Mouse (Mus musculus): ENCODE measurements at regions not wholly inside any gene's neighbourhood (a gene's known extent, or its start where the extent isn't known, plus 50 kb on each side); places are given as distances from the start of the nearest gene placed in this dataset.
A peak's percentile ranks its signal among the peaks of the same experiment; 100 is the strongest.

DNA sequence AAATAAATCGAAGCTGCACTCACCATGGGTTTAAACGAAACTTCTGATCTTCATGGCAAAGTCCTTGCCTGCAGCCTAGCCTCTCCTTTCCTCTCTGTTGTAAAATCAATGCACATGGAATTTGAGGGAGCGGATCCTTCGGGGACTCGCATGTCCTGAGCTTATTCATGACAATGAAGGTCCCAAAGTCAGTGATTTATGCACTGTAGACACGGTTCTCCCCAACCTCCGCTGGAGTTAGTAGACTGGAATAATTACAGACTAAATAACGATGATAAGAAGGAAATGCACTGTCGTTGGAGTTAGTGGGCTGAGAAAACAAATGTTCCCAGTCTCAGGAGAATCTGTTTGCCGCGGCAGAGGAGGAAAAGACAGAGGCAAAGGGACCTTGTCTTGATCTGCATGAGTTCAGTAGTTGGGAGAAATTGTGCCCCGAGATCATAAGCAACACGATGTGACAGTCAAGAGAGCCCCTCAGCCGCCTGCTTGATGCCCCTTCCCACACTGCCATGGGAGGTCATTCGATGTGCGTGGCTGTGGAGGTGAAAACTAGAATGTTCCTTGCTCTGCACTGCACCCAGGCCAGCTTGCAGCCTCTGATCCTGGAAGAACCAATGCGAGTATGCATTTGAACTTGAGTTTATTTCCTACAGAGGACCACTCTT lies 116.1 kb upstream of the Prox1 start:
- DNase-seq, result no peak

DNA sequence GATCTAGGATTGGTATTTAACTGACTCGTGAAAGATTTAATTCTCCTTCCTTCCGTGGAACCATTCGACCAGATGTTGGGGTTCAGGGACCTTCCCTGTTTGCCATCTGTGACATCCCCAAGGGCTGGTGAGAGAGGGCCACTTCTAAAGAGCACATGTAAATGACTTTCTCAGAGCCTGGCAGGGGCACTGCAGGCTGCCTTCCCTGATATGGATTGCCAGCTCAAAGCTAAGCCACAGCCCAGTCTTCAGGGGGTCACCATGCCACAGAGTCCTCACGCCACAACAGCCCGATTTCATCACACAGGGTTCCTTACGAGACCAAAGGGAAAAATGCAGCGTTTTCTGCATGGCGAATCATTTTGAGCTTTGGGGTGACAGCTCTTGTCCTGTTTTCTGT lies 115.1 kb upstream of the Prox1 start:
- no peak for DNase-seq

DNA sequence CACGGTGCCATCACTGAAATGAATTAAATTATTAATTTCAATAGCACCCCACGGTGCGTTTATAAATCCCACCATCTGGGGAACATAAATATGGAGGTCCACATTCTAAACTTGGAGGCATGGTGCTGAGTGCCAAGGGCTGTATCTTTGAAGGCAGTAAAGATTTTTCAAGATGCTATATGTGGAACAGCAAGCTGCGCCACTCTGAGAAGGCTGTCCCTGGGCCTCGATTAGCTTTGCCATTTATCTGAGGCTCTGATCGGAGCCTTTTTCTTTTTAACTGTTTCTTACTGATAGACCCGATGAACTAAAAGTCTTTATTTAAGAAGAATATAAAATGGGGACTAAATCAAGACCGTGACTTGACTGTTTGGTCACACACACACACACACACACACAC lies 114.5 kb upstream of the Prox1 start:
- DNase-seq, result no peak

DNA sequence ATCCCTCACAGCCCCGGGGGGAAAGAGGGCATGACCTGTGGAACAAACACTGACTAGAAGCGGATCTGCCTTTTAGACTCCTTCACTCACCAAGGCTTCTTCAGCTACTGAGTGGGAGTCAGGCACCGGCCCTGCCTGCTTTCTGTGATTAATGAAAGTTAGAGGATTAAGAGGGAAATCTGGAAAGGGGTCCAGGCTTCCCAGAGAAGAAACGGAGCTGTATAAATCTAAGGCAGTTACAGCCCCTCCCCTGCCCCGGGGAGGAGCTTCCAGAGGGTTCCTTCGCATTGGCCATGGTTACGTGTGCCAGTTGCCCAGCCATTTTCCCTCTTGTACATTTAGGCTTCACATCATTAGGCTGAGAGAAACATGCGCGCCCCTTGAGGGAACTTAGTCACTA lies 113.6 kb upstream of the Prox1 start:
- no peak for DNase-seq

DNA sequence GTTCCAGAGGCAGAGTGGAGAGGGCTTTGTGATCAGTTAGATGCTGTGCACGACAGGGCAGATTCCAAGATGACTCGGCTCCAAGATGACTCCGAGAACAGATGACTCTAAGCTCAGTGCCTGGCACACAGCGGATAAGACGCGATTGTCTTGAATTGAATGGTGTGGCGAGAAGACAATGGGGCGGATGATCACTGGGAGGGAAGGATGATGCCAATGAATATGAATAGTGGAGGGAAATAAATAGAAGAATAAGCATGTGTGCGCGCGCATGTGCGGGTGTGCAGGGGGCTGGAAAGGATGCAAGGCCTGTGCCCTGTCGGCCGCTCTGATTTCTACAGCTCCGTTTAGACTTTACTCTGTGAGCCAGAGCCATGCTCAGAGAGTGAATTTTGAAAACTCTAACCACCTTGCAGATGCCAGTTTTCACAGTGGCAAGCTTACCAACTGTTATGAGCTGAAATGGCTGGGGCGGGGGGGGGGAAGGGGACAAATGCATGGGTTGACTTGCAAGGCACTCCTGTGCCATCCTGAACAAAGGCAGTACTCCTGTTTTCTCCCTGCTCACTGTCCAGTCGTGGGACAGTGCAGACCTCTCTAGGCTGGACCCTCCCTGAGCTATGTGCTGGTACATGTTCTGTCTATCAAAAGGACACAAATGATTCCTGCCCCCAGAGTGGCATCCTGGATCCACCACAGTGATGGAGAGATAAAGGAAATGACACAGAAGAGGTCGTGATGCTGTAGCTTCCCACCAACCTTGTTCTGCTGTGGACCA lies 109.8 kb upstream of the Prox1 start:
- no peak for DNase-seq

DNA sequence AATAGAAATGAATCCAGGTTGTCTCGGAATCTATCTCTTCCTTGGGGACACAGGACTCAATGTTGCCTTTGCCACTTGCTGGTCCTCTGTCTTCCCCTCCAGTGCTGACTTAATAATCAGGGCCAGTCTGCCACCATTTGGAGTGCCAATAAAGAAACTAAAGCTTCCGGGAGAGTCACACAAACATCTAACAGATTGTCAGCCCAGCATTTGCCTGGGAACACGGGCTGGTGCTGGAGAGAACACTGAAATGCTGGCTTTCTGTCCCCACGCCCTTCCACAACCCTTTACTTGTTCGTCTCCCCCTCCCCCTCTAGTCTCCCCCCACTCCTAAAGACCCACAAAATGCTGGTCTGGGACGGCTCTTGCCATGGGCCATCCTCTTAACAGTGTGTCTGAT lies 104.4 kb upstream of the Prox1 start:
- no peak for DNase-seq

DNA sequence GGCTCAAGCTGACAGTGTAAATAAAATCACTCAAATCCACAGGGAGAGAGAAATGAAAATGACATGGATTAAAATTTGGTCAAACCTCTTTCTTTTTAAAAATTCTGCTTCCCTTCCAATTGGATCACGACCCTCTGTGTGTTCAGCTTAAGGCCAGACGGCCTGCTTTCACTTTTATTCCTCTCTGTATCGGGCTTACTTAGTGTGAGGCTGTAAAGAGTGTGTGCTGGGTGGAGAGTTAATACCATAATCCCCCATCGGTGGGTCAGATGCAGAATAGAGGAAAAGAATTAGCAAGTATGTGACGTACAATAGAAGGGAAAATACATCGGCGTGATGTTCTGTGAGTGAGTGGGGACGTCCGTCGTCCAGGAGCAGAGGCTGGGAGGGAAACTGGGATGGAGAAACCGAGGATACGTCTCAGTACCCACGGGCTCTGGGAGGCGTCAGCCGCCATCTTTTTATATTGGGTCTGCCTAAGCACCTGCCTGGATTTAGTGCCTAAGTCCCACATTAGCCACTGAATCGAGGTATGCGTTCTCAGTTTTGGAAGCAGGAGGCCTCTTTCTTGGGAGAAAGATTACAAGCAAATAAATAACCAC lies 100.4 kb upstream of the Prox1 start:
- no peak for DNase-seq

DNA sequence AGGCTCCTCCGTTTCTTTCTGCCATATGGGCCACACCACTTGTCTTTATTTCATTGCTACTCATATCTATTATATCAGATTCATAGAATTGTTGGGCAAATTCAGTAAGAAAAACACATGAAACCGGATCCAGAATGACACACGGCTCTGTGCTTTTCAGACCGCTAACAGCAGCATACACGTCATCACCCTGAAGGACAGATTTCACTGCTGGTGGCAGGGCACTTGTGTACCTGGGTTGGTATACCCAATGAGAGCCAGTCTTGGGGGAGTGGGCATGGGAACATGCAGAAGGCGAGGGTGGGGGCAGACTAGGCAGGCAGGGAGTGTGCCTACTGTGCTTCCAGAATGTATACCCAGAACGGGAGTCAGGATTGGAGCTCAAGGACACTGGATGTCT lies 98.7 kb upstream of the Prox1 start:
- DNase-seq, result no peak

DNA sequence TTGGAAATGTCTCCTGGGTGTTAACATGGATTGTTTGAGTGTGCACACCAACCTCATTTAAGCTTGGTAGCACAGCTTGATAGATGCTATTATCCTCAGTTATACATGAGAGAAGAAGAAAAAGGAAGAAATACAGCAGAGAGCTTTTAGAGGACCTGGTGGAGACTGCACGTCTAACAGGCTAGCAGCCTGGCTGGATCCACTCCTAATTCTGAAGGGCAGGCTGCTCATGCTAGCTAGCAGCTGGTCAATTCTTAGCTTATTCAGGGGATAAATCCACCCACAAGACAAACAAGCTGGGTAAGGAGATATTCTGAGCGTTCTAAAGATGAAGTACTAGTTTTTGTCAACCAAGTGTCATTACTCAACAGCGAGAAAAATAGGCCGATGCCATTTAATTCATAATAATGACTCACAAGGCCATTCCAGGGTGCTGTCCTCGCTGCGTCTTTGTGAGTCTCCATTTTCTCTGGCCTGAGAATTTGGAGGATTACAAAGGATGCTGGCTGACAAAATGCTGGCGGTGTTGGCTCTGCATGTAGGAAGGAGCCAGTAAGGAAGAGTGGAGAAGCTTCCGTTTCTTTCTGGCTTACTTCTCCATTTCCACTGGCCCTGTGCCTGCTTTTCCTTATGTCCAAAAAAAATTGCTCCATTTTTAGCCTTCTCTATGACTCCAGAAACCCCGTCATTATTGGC lies 94.7 kb upstream of the Prox1 start:
- DNase-seq, result no peak

DNA sequence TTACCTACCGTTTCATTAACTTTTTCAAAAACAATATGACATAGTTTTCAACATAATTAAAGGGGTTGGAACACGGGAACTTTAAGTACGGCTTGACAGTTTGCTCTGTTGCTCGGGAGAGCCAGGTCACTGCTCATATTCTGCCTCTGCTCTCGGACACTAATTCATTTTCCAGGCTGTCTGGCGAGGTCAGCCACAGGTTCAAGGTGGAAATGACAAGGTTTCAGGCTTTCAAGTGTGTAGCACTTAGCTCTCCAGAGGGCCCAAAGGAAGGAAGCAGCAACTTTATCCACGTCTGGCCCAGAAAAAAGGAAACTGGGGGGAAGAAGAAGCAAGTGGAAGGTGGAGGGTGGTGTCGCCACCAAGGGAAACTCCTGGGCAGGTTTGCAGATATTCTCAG lies 94.0 kb upstream of the Prox1 start:
- no peak for DNase-seq

DNA sequence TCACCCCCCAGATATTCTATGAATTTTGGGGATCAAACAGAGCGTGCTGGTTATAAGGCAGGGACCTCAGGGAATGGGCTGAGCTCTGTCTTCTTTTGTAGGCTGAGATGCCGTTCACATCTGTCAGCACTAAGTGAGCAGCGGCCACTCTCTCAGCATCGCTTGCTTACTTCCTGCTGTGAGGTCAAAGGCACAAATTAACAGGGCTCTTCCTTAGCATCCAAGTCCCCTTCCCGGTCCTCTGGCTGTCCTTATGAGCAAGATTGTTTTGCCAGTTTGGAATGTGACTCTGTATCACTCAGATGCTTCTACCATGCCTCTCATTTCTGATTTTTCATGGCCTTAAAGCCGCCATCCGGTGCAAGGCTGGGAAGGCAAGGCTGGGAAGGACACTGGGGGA lies 93.1 kb upstream of the Prox1 start:
- no peak for DNase-seq

DNA sequence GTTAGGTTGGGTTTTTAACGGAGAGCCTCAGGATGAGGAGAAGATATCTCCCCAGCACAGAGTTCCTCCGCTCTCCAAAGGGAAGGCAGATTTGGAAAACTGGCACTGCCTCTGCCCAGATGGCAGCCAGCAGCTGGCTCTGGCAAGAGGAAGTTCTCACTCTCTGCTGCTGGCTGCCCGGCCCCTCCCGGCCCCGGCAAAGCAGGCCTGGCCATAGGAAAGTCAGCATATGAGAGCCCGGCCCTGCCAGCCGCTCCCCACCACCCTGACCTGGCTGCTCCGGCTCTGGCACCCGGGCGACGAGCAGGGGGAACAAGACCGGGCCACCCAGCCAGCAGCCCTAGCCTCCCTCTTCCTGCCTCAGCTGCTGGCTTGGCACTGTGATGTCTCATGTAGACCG lies 89.1 kb upstream of the Prox1 start:
- DNase-seq, result no peak

DNA sequence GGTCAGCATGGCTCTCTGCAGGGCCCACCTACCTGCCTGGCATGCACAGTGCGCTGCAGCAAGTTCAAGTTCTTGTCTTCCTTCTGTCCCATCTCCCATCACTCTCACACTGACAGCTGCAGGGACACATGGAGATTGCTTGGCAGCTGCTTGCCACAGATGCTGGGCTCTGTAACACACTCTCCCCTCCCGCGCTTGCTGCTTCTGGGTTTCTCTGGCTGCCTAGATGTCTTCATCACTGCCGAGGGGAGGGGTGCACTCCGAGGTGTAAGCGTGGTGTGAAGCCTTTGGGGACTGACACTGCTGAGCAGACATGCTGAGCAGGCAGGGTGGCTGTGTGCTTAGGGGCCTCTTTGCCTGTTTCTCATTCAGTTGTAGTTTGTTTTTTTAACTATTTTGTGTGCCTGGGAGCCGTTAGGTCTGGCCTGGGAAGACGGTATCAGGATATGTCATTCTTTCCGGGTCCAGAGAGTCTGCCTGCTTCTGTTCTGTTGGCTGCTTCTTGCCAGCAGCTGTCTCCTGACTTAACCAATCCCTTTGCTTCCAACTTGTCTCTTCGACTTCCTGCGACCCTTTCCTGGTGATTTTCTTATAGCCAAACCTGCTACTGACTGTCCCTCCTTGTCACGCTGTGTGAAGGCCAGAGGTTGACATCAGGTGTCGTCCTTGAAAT lies 80.2 kb upstream of the Prox1 start:
- peak; percentile 36 for DNase-seq

DNA sequence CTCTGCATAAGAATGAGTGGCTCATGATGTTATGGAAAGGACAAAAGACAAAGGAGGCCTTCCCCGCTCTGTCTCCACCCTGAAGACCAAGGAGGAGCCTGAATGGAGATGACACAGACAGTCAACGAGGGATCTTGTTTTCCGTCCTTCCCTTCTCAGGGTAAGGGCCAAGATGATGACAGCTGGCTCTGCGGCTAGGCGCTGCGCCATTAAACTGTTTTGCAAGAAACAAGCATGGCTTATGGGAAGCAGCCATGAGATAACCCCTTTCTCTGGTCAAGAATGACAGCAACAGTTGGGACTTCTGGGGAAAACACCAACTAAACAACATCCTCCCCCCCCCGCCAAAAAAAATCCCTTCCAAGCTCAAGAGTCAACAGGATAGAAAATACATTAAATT lies 72.0 kb upstream of the Prox1 start:
- peak; percentile 9 for DNase-seq

DNA sequence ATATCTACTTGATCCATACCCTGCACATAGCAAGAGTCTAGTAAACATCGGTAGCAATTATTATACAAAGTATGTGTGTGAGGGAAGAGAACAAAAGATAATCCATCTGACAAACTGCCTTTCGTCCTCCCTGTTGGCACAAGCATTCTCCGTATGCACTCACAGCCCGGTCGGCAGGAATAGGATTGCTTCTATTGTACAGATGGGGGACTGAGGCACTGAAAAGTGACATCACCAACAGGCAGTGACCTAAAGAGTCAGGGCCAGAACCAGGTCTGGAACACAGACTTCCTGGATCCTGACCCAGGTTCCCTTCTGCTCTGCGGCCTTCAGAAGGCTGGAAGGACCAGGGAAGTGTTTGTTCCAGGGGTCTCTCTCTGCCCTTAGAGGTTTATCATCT lies 69.3 kb upstream of the Prox1 start:
- DNase-seq, result no peak

DNA sequence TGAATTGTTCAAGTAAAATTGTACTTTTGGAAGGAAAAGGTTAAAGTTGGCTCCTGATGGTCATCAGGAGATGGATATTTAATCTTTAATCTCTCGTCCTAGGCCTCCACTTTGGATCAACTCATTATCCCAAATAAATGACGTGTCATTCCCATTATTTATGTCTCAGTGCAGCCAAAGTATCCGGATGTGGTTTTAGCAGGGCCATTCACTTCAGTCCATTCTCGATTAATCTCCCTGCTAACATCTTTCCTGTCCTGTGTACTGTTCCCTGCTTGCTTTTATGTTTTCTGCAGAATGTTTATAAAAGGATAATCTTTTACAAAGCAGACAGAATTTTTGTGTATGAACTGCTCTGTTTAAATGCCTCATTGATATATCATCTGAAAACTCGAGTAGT lies 60.4 kb upstream of the Prox1 start:
- no peak for DNase-seq

DNA sequence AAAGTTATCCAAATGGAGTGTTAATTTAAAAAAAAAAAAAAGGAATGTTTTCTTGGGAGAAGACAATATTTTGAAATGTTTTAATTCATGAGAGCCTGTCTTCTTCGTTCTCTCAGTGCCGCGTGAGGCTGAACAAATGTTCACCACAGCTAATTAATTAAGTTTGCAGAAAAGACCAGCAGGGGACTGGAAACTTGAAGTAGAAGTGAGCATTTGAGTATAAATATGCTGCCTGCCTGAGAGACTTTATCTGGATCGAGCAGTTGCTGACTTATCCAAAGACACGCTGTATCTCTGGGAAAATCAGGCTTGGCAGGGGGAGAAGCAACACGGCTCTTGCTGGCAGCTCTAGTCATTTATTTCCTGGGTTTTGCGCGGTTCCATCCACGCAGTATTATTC lies 49.9 kb upstream of the Prox1 start:
- DNase-seq, result peak; percentile 11
